Mouse (Mus musculus): ENCODE measurements around the gene Plppr2.

The Plppr2 gene

DNA sequence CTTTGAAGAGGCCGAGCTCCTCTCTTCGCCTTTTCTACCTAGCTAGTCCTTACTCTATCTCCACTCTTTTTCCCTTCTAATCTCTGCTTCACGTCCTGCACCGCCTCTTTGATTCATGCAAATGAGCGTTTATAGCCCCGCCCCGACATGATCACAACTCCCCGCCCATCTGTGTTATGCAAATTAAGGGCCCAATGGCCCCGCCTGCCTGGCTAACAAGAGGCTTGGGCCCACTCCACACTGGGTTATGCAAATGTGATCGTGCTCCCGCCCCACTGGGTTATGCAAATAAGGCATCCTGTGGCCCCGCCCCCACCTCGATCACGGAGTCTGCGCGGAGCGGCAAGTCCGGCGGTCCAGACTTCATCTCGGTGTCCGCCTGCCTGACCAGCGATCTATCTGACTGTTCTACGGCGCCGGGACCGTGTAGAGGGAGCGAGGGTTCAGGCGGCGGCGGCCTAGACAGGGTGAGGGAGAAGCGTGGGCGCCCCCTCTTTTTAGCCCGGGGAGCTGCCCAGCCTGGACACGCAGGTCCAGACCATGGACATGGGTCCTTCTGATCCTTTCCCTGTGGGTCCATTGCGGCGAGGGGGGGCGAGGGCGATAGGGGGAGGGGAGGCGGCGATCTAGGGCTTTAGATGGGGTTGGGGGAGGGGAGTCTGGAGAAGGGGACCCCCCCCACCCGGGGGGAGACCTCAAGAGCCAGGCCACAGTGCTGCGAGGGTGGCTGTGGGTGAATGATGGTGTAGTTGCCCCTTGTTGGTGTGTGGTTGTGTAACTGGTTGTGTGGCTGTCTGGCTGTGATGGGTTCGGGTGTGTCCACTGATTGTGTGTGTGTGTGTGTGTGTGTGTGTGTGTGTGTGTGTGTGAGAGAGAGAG lies at the start of gene Plppr2:
Gene Plppr2, plus strand, starts transcription at position 342 of the 879 bp plus-strand sequence.
- peak; percentile 99 for DNase-seq

DNA sequence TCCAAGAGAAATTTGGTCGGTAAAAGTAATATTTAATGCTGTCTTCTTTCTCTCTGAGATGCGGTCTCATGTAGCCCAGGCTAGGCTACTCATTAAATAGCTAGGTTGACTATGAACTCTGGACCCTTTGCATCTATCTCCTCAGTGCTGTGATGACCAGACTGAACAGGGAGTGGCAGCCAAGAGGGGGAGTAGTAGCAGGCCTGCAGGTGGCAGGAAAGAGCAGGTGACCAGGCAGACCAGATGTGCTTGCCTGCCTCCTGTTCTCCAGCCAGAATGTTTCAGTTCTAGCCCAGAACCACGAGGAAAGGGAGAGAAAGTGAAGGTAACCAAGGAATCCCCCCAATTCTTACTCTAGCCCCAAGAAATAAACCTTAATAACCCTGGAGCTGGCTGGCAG lies 47.6 kb upstream of the Plppr2 start:
- DNase-seq, result no peak

DNA sequence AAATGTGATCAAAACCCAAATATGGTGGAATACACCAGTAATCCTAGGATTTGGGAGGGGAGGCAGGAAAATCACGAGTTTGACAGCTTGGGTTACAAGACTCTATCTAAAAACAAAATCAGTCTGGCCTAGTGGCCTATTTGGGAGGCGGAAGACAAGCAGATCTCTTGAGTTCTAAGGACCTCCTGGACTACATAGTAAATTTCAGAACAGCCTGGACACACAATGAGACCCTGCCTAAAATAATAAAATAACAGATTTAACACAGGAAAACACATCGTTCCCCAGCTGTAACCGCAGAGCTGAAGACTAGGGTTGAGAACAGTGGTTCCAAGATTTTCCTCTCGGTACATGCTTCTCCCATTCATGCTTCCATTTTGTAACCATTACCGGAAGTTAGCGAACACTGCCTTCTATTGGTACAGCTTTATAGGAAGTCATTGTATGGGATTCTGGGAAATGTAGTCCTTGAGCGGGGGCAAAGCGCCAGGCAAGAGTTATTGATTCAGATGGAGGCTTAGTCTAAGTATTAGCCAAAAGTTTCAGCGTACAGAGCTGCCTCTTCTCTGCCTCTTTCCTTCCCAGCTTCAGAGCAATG lies 35.5 kb upstream of the Plppr2 start:
- DNase-seq, result peak; percentile 76

DNA sequence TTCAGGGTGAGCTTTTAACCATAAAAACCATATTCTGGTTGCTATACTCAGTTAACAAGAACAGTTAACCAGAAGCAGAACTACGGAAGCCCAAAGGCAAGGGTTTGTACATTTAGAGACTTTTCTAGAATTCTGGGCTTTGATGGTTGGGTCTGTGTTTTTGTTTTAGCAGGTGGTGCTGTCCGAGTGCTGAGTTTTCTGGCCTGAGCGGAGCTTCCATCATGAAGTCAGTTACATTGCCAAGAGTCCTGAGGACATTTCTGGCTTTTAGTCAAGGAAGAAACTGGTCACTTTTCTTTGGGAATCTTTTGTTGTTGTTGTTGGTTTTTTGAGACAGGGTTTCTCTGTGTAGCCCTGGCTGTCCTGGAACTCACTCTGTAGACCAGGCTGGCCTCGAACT lies 32.8 kb upstream of the Plppr2 start:
- DNase-seq, result no peak

DNA sequence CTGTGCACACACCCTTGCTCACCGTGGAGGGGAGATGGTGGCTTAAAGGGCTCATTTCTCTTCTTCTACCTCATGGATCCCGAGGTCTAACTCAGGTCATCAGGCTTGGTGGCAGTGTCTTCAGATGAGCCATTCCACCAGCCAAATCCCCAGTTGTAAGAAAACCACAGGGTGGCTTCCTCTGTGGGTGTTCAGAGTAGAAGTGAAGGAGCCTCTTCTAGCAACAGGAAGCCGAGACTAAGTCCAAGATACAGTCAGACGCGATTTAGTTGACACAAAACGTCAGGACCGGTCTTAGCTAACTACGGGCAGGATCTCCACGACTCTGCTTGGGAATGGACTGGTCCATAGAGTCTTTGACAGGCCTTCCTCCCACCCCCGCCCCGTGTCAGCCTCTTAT lies 28.6 kb upstream of the Plppr2 start:
- no peak for DNase-seq

DNA sequence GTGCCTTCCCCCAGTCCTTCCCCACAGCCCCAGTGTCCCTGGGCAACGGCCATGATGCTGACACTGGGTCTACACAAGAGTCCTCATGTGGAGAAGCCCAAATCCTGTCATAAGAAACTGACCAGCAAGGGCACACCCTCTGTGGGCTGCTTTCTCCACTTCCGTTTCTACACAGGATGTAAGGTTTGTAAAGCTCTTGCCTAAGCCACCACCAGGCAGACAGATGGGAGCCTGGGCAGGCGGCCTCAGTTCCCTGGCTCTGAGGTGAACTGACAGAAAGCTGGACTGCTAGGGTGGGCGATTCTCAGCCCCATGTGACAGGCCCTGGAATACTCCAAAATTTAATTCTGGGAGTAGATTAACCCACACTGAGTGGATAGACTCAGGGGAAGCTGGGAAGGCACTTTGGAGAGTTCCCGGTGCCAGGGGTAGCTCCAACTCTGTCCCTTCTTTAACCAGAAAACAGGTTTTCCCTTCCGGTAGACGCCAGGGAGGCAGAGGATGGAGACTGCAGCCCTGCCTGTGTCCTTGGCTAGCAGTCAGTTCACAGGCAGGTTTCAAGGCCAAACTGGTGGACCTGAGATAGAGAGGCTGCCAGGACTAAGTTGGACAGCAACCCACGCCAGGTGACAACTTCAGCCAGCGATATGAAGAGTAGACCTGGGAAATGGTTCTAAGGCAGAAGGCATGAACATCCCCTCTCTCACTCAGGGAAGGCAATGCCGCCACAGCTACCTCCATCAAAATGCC lies 27.2 kb upstream of the Plppr2 start:
- no peak for DNase-seq

DNA sequence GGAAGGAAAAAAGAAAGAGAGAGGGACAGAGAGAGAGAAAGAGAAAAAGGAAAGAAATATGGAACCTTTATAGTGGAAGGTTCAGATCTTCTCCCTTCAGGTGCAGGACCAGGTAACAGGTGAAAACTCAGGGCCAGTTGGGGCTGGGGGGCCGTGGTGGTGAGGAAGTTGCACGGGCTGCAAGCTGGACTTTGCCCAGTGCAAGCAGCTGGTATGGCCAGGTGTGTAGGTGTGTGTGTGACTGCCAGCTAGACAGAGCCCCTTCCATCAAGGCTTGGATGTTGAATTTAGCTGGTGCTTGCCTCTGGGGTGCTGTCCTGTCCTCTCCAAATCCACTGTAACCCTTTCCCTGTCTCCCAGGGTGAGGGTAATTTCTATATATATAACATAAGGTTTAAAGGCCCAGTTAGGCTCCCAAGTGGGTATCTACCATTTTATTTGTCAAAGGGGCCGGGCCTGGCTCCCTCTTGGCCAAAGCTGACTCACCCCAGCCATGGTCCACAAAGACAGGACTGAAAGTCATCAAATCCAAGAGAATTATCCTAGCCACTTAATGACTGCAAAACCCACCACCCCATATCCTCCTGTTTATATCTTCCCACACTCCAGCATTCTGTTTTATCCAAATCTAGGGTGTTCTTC lies 19.9 kb upstream of the Plppr2 start:
- DNase-seq, result no peak

DNA sequence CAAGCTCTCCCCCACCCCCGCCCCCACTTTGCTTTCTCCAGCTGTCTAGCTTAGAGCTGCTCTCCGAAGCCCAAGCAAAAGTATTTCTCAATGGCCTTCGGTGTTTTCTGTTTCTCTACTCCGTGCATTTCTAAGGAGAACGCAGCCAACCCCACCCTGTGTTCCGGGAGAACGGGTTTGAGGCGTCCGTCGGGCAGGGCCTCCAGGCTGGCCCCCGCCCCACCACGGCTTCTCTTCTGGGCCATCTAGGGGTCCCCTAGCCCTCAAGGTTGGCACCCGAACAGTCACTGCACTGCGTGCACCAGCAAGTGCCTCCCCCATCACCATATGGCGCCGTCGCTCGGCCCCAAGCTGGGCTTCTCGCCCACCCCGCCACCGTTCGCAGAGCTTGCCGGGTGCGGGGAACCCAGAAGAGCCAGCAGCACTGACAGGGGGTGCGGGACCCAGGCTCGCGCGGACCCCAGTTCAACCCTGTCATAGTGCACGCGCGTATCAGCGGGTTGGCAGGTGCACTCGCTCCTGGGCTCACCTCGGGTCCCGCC lies 19.3 kb upstream of the Plppr2 start:
- no peak for DNase-seq

DNA sequence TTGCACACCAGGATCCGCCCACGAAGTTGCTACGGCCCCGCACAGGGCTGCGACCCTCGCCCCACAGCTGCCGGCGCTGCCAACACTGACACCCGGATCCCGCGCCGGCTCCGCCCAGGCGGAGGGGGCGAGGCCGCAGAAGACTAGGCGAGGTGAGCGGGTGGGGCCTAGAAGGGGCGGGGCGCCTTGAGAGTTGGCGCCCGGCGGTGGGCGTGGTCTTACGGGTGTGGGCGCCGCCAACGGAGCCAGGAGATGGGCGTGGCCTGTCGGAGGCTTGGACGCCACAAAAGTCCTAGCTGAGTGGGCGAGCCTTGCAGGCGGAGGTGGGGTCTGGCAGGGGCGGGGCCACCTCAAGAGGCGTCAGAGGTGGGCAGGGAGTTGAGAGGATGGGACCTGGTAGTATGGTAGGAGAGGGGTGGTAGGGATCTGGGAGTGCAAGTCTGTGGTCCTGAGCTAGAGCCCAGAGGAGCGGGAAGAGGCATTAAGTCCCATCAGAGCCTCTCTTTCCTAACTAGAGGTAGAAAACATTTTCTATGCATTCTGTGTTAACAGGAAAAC lies 18.7 kb upstream of the Plppr2 start, which contains the start of gene Rab3d:
Gene Rab3d, minus strand, starts transcription at position 158 of the 558 bp plus-strand sequence.
- DNase-seq, result peak; percentile 98

DNA sequence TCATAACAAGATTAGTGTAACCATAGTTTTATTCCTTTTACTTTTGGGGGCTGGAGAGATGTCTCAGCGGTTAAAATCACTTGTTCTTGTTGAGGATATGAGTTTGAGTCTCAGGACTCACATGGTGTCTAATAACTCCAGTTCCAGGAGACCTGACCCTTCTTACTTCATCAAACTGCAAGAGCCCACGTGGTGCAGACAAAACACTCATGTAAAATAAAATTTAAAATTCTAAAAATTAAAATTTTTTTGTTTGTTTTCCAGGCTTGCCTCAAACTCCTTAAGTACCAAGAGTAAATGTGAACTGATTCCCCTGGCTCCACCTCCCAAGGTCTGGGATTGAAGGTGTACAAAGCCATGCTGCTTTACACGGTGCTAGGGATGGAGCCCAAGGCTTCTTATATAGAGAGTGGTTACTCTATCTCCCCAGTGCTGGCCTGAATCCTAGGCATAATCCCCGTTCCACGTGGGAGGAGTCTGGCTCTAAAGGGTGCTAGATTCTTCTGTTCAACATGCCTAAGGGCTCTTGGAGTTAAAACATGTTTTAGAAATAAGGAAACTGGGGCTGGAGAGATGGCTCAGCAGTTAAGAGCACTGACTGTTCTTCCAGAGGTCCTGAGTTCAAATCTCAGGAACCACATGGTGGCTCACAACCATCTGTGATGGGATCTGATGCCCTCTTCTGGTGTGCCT lies 18.0 kb upstream of the Plppr2 start:
- DNase-seq, result no peak

DNA sequence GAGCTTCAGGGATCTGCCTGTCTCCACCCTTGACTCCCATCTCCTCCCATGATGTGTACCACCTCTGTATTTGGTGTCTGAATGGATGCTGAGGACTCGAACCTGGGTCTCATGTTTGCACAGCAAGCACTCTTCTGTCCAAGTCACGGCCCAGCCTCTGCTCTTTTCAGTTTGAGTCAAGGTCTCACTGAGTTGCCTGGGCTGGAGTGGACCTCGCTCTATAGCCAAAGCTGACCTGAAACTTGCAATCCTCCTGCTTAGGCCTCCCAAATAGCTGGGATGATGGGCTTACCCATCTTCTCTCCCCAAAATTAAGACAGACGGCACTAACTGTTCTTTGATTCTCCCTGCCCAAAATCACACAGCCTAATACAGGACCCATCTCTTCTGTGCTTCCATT lies 13.8 kb upstream of the Plppr2 start:
- DNase-seq, result no peak

DNA sequence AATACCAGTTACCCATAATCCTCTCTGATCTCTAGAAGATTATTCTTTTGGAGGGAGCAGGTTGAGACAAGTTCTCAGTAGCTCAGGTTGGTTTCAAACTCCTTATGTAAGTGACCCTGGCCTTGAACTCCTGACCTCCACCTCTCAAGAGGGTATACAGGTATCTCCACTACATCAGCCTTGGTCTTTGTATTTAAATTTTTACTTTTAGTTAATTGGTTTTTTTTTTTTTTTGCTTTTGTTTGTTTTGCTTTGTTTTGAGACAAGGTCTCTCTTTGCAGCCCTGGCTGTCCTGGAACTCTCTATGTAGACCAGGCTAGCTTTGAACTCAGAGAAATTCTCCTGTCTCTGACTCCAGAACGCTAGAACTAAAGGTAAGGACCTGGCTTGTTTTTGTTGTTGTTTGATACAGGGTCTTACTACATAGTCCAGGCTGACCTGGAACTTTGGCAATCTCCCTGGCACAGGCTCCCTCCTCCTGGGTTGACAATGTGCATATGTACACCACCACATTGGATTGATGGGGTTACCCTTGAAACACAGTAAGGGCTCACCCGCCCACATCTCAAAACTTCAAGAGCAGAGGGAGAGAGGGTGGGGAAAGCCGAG lies 13.2 kb upstream of the Plppr2 start:
- no peak for DNase-seq

DNA sequence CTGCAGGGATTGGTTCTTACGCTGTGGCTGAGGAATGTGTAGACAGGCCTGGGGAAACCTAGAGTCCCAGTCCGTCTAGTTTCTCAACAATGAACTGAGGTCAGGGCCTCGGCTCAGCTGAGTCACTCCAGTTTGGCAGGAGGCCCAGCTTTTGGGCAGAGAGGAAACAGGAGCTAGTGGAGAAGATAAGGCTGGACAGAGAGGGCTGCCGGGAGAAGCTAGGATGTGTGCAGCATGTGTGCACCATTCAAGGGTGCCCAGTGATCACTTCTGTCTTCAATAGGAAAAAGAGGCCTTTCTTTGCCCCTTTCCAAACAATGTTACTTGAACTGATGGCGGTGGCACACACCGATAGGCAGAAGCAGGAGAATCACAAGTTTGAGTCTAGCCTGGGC lies 12.7 kb upstream of the Plppr2 start:
- peak; percentile 93 for DNase-seq

DNA sequence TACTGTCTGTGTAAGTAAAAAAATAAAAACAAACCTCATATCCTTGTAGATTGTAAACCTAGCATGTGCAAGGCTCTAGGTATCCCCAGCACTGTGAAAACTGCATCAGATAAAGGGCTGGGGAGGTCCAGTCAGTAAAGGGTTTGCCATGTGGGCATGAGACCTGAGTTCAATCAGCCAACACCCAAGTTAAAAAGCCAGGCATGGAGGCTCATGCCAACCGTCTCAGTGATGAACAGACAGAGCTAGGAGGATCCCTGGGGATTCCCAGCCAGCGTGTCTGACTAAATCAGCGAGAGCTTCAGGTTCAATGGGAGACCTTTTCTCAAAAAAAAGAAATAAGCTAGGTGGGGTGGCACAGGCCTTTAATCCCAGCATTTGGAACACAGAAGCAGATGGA lies 11.8 kb upstream of the Plppr2 start:
- DNase-seq, result no peak

DNA sequence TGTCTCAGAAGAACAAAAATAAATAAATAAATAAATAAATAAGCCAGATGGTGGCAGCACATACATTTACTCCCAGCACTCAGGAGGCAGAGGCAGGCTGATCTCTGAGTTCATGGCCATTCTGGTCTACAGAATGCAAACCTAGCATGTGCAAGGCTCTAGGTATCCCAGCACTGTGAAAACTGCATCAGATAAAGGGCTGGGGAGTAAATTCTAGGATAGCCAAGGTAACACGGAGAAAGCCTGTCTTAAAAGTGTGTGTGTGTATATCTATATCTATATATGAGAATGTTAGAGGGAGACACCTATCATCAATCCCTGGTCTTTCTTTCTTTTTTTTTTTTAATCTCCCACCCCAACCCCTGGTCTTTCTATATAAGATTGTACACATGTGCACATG lies 11.3 kb upstream of the Plppr2 start:
- DNase-seq, result no peak

DNA sequence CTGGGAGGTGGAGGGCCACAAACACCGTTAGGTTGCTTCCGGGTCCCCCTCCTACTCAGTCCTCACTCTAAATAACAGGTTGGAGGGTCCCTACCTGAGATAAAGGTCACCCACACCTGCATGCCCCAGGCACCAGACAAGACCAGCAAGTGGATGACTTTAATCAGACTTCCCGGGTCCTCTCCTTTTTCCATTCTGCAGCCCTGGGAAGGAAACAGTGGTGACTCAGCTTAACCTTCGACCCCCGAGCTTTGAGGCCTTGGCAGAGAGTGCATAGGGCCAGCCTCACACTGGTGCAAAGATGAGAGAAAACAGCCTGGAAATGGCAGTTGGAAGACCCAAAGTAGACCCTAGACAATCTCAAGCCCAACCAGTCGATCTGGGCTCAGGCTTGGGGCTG lies 10.7 kb upstream of the Plppr2 start:
- DNase-seq, result peak; percentile 46

DNA sequence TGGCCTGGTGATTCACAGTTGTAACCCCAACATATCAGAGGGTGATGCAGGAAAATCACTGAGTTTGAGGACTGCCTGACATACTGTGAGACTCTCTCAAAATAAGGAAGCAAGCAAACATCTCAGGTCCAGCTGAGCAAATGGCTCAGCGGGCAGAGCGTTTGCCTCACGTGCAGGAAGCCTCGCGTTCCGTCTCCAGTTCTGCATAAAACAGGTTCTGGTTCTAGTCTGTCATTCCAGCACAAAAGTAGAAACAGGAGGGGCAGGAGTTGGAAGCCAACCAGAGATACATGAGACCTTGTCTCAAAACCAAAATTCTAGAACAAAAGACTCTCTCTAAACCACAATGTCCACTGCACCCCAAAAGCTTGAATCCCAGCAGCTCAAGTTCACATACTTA lies 10.0 kb upstream of the Plppr2 start:
- peak; percentile 42 for DNase-seq

DNA sequence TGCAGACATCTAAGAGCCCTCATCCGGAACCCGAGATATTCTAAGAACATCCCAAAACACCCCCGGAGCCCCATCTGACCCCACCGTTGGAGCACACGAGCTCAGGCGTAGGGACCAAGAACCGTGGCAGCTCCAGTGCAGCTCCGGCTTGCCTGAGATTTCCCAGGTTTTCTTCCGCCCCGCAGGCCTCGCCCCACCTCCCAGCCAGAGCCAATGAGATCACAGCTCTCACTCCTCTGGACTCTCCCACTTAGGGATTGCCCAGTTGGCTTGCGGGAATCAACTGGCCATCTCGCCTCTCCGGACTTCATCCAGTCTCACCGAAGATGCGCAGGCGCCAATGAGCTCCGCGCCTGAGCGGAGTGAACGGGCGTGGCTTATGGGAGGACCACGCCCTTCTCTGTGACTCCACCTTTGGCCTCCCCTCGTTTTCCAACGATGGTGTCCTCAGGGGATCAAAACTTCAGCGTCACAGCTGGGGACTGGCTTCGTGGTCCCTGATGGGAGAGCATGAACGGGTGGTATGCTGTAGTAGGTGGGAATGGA lies 9.6 kb upstream of the Plppr2 start, which contains the start of the genes Ccdc159 and Tmem205:
Gene Ccdc159, plus strand, starts transcription at position 264 of the 546 bp plus-strand sequence.
Gene Tmem205, minus strand, starts transcription at position 349 of the 546 bp plus-strand sequence.
- peak; percentile 95 for DNase-seq

DNA sequence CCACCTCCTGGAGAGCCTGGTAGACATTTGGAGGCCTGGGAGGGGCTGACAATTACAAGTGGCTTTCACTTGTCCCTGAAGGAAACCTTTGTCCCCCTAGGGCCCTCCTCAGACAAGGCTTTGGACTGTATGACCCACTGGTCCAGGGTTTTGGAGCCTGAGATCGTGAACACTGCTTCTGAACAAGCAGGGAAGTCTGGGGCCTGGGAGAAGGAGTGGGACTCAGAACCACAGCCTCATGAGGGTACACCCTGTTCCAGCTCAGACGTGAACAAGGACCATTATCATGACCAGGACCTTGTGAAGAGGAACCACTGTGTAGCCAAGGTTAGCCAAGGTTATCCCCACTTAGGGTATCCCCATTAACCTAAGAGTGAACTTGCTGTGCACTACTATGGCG lies 7.6 kb upstream of the Plppr2 start:
- DNase-seq, result no peak

DNA sequence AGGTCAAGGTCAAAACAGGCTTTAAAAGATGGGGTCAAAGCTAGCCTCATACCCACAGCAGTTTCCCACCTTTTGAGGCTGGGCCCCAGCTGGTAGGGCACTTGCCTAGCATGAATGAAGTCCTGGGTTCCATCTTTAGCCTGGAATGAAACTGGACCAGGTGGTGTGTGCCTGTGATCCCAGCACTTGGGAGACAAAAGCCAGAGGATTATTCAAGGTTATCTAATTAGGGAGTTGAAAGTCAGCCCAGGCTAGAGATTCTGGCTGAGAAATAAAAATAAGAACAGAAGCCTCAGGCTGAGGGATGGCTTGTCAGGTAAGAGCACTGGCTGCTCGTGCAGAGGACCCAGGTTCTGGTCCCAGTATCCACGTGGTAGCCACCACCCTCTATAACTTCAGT lies 4.8 kb upstream of the Plppr2 start:
- DNase-seq, result no peak
